Mouse (Mus musculus) lung, postnatal 25 days (tissue): ENCODE measurements at regions not wholly inside any gene's neighbourhood (a gene's known extent, or its start where the extent isn't known, plus 50 kb on each side); places are given as distances from the start of the nearest gene placed in this dataset.

Source experiments
- DNase-seq: peaks from one replicate; pipeline ENCODE4 v3.0.0; 2022; ENCODE audit warnings: low spot score

DNA sequence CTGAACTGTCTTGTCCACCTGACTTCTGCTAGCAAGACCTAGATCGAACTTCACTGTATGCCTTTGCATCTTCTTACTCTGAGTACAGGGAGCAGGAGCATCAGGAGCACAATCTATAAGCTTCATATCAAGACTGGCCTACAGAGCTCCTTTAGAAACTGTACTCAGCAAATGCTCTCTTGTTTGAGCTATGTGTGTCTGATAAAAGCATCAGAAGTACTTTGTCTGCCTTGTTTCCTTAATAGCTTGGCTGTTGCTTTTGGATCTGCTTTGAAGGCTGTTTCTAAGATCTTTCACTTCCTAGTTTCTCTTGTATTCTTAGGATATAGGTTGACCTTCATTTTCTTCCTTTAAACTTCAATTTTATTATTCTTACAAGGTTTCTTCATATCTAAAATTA lies 175.3 kb upstream of the Cypt12 start:
- DNase-seq: no peak

DNA sequence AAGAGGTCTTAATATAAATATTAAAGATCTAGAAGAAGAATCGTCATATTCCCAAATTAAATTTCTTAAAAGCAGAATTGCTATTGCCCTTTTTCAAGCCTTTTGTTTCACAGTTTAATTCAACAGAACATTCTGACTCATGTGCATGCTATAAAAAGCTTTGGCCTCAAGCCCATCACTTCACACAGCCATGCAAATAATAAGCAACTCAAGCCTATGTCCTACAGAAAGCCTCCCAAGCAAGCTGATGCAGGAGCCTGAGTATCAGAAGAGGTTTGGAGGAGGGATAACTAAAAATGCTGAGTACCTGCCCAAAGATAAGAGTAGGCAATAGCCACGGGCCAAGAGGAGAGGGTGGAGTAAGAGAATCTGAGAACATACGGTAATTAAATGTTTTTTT lies 169.1 kb upstream of the Cypt12 start:
- DNase-seq: no peak

- DNase-seq: no peak
These were observed 164.1 kb upstream of the Cypt12 start for GRCm38 (mm10) chr3:17784076-17784475.

- no peak for DNase-seq
These were observed 163.6 kb upstream of the Cypt12 start for GRCm38 (mm10) chr3:17784587-17784986.

DNA sequence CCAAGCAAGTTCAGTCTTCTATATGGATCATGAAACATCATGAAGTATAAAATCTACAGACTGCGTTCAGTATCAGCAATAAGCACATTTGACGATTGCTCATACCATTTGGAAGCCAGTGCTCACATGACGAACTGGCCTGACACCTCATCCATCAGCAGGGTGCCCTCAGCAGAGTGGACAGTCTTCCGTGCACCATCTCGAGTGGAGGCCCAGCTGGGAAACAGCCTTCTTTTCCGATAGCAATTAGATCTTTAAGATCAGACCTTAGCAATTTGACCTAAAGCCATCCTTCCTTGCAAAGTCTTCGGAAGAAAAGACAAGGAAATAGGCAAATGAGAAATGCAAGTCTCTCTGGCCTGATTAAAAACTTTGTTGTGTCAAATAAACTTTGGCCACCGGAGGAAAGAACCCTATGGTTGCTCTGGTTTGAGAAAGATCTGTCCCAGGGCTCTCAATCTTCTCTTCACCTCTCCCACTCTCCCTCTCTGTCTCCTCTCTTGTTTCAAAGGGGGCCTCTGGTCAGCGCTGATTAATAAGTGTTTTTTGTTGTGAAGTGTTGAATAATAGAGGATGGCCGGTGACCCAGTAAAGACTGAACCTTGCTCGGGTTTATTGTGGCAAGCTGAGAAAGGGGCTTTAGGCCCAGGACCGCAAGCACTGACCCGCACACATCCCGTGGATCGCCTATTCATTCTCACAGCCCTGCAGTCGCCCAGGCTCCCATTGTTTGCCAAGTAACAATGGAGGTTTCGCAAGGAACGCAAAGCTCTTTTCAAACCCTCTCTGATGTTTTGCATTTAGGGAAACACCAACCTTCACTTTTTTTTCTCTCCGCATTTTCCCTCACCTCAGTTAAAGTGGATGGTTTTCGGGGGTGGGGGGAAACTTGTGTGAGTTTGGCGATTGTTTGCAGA lies 162.8 kb upstream of the Cypt12 start:
- DNase-seq: no peak

GRCm38 (mm10) chr3:17786023-17786720 lies 162.0 kb upstream of the Cypt12 start:
- no peak for DNase-seq

- DNase-seq: no peak
These were observed 161.3 kb upstream of the Cypt12 start for GRCm38 (mm10) chr3:17786721-17787442.

DNA sequence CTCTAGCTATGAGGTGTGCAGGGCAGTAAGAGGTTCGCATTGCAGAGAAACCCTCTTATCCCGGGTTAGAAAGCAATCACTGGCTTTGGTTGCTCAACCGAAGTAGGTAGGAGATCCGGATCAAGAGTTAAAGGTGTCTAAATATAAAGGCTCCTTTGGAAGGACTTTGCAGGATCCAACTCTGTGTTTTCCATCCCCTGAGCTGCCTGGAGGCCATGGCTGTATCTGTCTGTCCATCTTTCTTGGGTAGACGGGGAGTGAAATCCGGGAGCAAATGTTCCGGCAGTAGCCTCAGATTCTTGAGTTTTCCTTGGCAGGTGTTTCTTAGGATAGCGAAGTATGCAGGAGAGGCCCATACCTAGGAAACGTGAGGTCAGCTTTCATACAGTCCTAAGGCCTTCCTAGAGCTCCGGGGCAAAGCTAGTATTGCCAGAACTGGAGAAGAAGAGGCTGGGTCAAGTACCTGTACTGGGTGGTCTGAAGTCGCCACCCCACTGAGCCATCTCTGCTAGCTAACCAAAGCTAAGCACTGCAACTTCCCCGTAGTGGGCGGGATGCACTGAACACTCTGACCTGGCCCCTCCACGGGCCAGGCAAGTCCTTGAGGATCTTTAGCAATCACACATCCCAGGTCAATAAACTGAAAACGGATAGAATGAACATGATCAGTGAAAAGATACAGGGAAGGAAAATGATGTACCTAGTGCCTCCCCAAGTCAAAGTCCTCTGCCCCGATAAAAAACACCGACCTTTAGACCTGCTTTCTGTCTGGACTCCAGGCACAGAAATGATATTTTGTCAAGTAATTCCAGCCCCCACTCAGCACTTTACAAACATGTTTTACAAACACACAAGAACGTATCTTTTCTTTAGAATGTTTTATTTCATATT lies 160.5 kb upstream of the Cypt12 start:
- no peak for DNase-seq

GRCm38 (mm10) chr3:17788334-17788720 lies 159.9 kb upstream of the Cypt12 start:
- DNase-seq: no peak

- DNase-seq: no peak
These were observed 159.4 kb upstream of the Cypt12 start for GRCm38 (mm10) chr3:17788778-17789299.

- DNase-seq: no peak
These were observed 158.6 kb upstream of the Cypt12 start for GRCm38 (mm10) chr3:17789454-17790196.

GRCm38 (mm10) chr3:17790331-17790730 lies 157.9 kb upstream of the Cypt12 start:
- DNase-seq: no peak

DNA sequence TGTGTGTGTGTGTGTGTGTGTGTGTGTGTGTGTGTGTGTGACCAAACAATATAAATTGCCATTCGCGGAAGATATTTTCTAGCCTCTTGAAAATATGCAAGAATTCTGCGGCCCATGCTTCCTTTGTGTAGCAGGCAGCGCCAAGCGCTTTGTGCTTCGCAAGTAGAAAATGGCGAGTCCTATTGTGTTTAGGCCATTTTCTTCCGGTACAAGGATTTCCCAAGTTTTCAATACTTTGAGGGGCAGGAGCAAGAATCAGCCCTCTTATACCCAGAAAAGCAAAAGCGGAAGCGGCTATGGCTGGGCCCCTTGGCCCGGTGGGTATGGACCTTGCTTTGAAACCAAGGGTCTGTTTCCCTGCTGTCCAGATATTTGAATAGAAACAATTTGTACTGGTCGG lies 157.4 kb upstream of the Cypt12 start:
- no peak for DNase-seq

GRCm38 (mm10) chr3:17791381-17792320 lies 156.6 kb upstream of the Cypt12 start:
- no peak for DNase-seq

DNA sequence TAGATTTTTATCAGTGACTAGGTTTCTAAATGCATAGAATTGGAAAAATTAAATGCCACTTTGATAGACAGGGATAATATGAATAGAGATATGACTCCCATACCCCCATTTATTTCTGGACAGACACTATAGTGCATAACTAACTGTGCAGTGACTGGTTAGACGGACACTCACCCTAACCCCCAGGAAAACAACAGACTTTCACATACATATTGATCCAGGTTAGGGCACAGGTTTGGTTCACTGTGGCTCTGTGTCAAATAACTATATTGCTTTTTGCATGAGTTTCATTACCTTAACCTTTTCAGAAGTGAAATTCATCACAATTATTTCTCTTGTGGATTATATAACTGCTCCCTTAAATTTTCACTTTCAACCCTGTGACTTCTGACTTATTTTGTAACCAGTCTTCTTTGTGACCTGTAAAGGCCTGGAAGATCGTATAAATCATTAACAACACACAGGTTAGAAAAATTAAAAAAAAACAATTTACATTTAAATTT lies 155.6 kb upstream of the Cypt12 start:
- no peak for DNase-seq

GRCm38 (mm10) chr3:17793646-17794250 lies 154.5 kb upstream of the Cypt12 start:
- no peak for DNase-seq

DNA sequence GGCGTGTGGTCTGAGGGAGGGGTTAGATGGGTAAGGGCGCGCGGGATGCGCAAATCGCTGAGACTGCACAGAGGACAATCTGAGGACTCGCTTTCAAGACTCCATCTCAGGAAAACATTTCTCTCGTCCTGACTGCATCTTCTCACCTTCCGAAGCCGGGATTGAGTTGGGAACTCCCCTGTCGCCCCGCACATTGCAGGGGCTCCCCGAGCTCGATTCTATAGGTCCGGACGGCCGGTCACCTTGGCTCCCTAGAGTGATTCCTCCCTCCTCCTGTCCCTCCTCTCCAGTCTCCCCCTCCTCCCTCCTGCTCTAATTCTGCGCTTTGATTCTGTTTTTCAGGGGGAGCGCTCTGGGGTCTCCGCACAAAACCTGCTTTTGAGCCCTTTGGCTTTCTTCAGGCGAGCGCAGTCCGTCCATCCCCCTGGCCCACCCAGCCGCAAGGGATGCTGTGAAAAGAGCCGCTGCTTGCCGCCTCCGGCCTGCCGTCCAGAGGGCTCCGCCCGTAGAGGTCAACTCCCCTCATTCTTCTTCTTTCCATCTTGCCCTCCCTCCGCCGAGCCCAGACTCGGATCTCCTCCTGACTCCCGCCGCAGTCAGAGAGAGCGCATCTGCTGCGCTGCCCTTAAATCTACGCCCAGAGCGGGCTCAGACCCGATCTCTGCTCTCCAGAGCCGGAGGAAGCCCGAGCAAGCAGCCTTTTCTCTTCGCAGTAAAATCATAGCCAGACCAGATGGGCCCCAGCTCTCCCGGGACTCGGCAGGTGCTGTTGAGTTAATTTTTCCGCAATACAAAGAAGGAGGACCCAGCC lies 153.8 kb upstream of the Cypt12 start:
- DNase-seq: no peak
